Mouse (Mus musculus): ENCODE measurements at regions not wholly inside any gene's neighbourhood (a gene's known extent, or its start where the extent isn't known, plus 50 kb on each side); places are given as distances from the start of the nearest gene placed in this dataset.

GRCm38 (mm10) chr9:68116221-68116741 lies 276.1 kb downstream of the Vps13c start:
- Histone ChIP-seq H3K27me3 (replicated peaks; ENCODE audit: control insufficient read depth, insufficient read depth, low read length) (no peaks in the 10 kb centered on the region), H3K4me1 (replicated peaks; ENCODE audit: control insufficient read depth, insufficient read depth, low read length) (no peaks in the 10 kb centered on the region), H3K9me3 (ENCODE audit: control insufficient read depth) (no peaks in the 10 kb centered on the region), H3K4me2 (replicated peaks; ENCODE audit: low read depth) (no peak overlapping the region), H3K4me3 (ENCODE audit: low read depth, low read length) (no peak overlapping the region), H3K36me3 (ENCODE audit: control insufficient read depth, insufficient read depth) (no peaks in the 10 kb centered on the region), H3K27ac (ENCODE audit: low read depth, low read length) (no peak overlapping the region), H3K9ac (ENCODE audit: low read depth, low read length) (no peak overlapping the region)
- ATAC-seq, result no peak
- no peak for TF ChIP-seq CTCF (IDR thresholded peaks at IDR 0.05; ENCODE audit: low read depth)
- WGBS, result 67% methylated on average over 10 of the region's 10 CpGs

- Histone ChIP-seq H3K36me3 (ENCODE audit: control insufficient read depth, insufficient read depth) (no peaks in the 10 kb centered on the region), H3K9me3 (ENCODE audit: control insufficient read depth) (no peaks in the 10 kb centered on the region), H3K4me3 (ENCODE audit: low read depth, low read length) (no peak overlapping the region), H3K27me3 (replicated peaks; ENCODE audit: control insufficient read depth, insufficient read depth, low read length) (no peaks in the 10 kb centered on the region), H3K9ac (ENCODE audit: low read depth, low read length) (no peak overlapping the region), H3K27ac (ENCODE audit: low read depth, low read length) (no peak overlapping the region), H3K4me2 (replicated peaks; ENCODE audit: low read depth) (no peak overlapping the region), H3K4me1 (replicated peaks; ENCODE audit: control insufficient read depth, insufficient read depth, low read length) (no peaks in the 10 kb centered on the region)
- ATAC-seq, result no peak
- 75% methylated on average over 2 of the region's 2 CpGs for WGBS
- TF ChIP-seq CTCF (IDR thresholded peaks at IDR 0.05; ENCODE audit: low read depth), result no peak
Observed at GRCm38 (mm10) chr9:68118266-68118665, 278.1 kb downstream of the Vps13c start.

- H3K9ac ChIP-seq (ENCODE audit: low read depth, low read length), result no peak overlapping the region
- WGBS, result 39% methylated on average over 3 of the region's 3 CpGs
- H3K27me3 ChIP-seq (replicated peaks; ENCODE audit: control insufficient read depth, insufficient read depth, low read length), result no peaks in the 10 kb centered on the region
- no peak for ATAC-seq
- no peaks in the 10 kb centered on the region for H3K36me3 ChIP-seq (ENCODE audit: control insufficient read depth, insufficient read depth)
- no peak overlapping the region for H3K4me2 ChIP-seq (replicated peaks; ENCODE audit: low read depth)
- TF ChIP-seq CTCF (IDR thresholded peaks at IDR 0.05; ENCODE audit: low read depth), result no peak
- no peak overlapping the region for H3K4me3 ChIP-seq (ENCODE audit: low read depth, low read length)
- H3K27ac ChIP-seq (ENCODE audit: low read depth, low read length), result no peak overlapping the region
- no peaks in the 10 kb centered on the region for H3K9me3 ChIP-seq (ENCODE audit: control insufficient read depth)
- H3K4me1 ChIP-seq (replicated peaks; ENCODE audit: control insufficient read depth, insufficient read depth, low read length), result no peaks in the 10 kb centered on the region
Observed at GRCm38 (mm10) chr9:68122266-68122665, 282.1 kb downstream of the Vps13c start.

GRCm38 (mm10) chr9:68131263-68131662 lies 291.1 kb downstream of the Vps13c start:
- ATAC-seq, result no peak
- Histone ChIP-seq H3K4me1 (replicated peaks; ENCODE audit: control insufficient read depth, insufficient read depth, low read length) (no peaks in the 10 kb centered on the region), H3K9ac (ENCODE audit: low read depth, low read length) (no peak overlapping the region), H3K27me3 (replicated peaks; ENCODE audit: control insufficient read depth, insufficient read depth, low read length) (no peaks in the 10 kb centered on the region), H3K9me3 (ENCODE audit: control insufficient read depth) (no peaks in the 10 kb centered on the region), H3K36me3 (ENCODE audit: control insufficient read depth, insufficient read depth) (no peaks in the 10 kb centered on the region), H3K27ac (ENCODE audit: low read depth, low read length) (no peak overlapping the region), H3K4me3 (ENCODE audit: low read depth, low read length) (no peak overlapping the region), H3K4me2 (replicated peaks; ENCODE audit: low read depth) (no peak overlapping the region)
- TF ChIP-seq CTCF (IDR thresholded peaks at IDR 0.05; ENCODE audit: low read depth), result no peak

- 66% methylated on average over 2 of the region's 2 CpGs for WGBS
- no peak for TF ChIP-seq CTCF (IDR thresholded peaks at IDR 0.05; ENCODE audit: low read depth)
Observed at GRCm38 (mm10) chr9:68135446-68136050, 295.4 kb downstream of the Vps13c start.

GRCm38 (mm10) chr9:68162813-68163570 lies 322.8 kb downstream of the Vps13c start:
- Histone ChIP-seq H3K9me3 (ENCODE audit: control insufficient read depth) (no peaks in the 10 kb centered on the region), H3K27me3 (replicated peaks; ENCODE audit: control insufficient read depth, insufficient read depth, low read length) (no peaks in the 10 kb centered on the region), H3K9ac (ENCODE audit: low read depth, low read length) (no peak overlapping the region), H3K4me2 (replicated peaks; ENCODE audit: low read depth) (no peak overlapping the region), H3K4me1 (replicated peaks; ENCODE audit: control insufficient read depth, insufficient read depth, low read length) (no peaks in the 10 kb centered on the region), H3K4me3 (ENCODE audit: low read depth, low read length) (no peak overlapping the region), H3K27ac (ENCODE audit: low read depth, low read length) (no peak overlapping the region), H3K36me3 (ENCODE audit: control insufficient read depth, insufficient read depth) (no peaks in the 10 kb centered on the region)
- TF ChIP-seq CTCF (IDR thresholded peaks at IDR 0.05; ENCODE audit: low read depth), result no peak
- ATAC-seq, result no peak
- 82% methylated on average over 10 of the region's 10 CpGs for WGBS

More at GRCm38 (mm10) chr9:68135446-68136050, 295.4 kb downstream of the Vps13c start:
- no peak overlapping the region for H3K4me3 ChIP-seq (ENCODE audit: low read depth, low read length)
- no peaks in the 10 kb centered on the region for H3K27me3 ChIP-seq (replicated peaks; ENCODE audit: control insufficient read depth, insufficient read depth, low read length)
- no peaks in the 10 kb centered on the region for H3K36me3 ChIP-seq (ENCODE audit: control insufficient read depth, insufficient read depth)
- ATAC-seq, result no peak
- H3K9ac ChIP-seq (ENCODE audit: low read depth, low read length), result no peak overlapping the region
- no peaks in the 10 kb centered on the region for H3K4me1 ChIP-seq (replicated peaks; ENCODE audit: control insufficient read depth, insufficient read depth, low read length)
- H3K4me2 ChIP-seq (replicated peaks; ENCODE audit: low read depth), result no peak overlapping the region
- no peak overlapping the region for H3K27ac ChIP-seq (ENCODE audit: low read depth, low read length)
- no peaks in the 10 kb centered on the region for H3K9me3 ChIP-seq (ENCODE audit: control insufficient read depth)
